Mouse (Mus musculus): Measurements from ENCODE around the gene Olfr1131. TPM values are rescaled to one million over a fixed set of nuclear protein-coding genes. Genes with fewer than 3 reads are reported as not detected.

Gene Olfr1131
- not detected in 2 replicates for total RNA-seq (2023)

GRCm38 (mm10) chr2:87626804-87627203 lies at the start of gene Olfr1131:
Gene Olfr1131 (plus strand): TSS chr2:87627104.

GRCm38 (mm10) chr2:87605912-87606311 lies 21.0 kb upstream of the Olfr1131 start, which contains the start of gene Olfr1130:
Gene Olfr1130 (plus strand): TSS chr2:87606212.

GRCm38 (mm10) chr2:87637435-87637834 lies 10.5 kb downstream of the Olfr1131 start, which contains the start of gene Olfr1132:
Gene Olfr1132 (minus strand): TSS chr2:87637535.

GRCm38 (mm10) chr2:87647274-87647673 lies 20.4 kb downstream of the Olfr1131 start, which contains the start of gene Olfr1133:
Gene Olfr1133 (minus strand): TSS chr2:87647374.

GRCm38 (mm10) chr2:87658360-87658759 lies 31.5 kb downstream of the Olfr1131 start, which contains the start of gene Olfr1134:
Gene Olfr1134 (minus strand): TSS chr2:87658460.

GRCm38 (mm10) chr2:87673564-87673963 lies 46.7 kb downstream of the Olfr1131 start, which contains the start of gene Olfr1135:
Gene Olfr1135 (minus strand): TSS chr2:87673664.

Other genes starting within 250 kb of the Olfr1131 start
- gene Olfr1122, start 241.3 kb upstream of the Olfr1131 start, total RNA-seq (2023), result 0.07 TPM in 1 of 2 replicates, not detected in the other
- gene Olfr1123, start 210.5 kb upstream of the Olfr1131 start, total RNA-seq (2023), result not detected in 2 replicates
- gene Olfr1124, start 196.8 kb upstream of the Olfr1131 start, total RNA-seq (2023), result not detected in 2 replicates
- gene Olfr1126, start 173.1 kb upstream of the Olfr1131 start, total RNA-seq (2023), result not detected in 2 replicates
- gene Pramel7, start 130.0 kb upstream of the Olfr1131 start, total RNA-seq (2023), result not detected in 2 replicates
- gene Pramel6, start 120.5 kb upstream of the Olfr1131 start, total RNA-seq (2023), result not detected in 2 replicates
- gene Olfr153, start 95.3 kb upstream of the Olfr1131 start, total RNA-seq (2023), result not detected in 2 replicates
- not detected in 2 replicates for gene Olfr1128, start 81.6 kb upstream of the Olfr1131 start, total RNA-seq (2023)
- not detected in 2 replicates for gene Olfr1129, start 53.2 kb upstream of the Olfr1131 start, total RNA-seq (2023)
- gene Olfr1130, start 20.9 kb upstream of the Olfr1131 start, total RNA-seq (2023), result not detected in 2 replicates
- gene Olfr1132, start 10.4 kb downstream of the Olfr1131 start, total RNA-seq (2023), result not detected in 2 replicates
- gene Olfr1133, start 20.3 kb downstream of the Olfr1131 start, total RNA-seq (2023), result not detected in 2 replicates
- gene Olfr1134, start 31.4 kb downstream of the Olfr1131 start, total RNA-seq (2023), result not detected in 2 replicates
- gene Olfr1135, start 46.6 kb downstream of the Olfr1131 start, total RNA-seq (2023), result not detected in 2 replicates
- not detected in 2 replicates for gene Olfr1136, start 66.8 kb downstream of the Olfr1131 start, total RNA-seq (2023)
- gene Olfr1137, start 86.1 kb downstream of the Olfr1131 start, total RNA-seq (2023), result not detected in 2 replicates
- not detected in 2 replicates for gene Olfr1138, start 112.9 kb downstream of the Olfr1131 start, total RNA-seq (2023)
- not detected in 2 replicates for gene Olfr1140, start 116.6 kb downstream of the Olfr1131 start, total RNA-seq (2023)
- not detected in 2 replicates for gene Olfr1141, start 126.9 kb downstream of the Olfr1131 start, total RNA-seq (2023)
- gene Olfr152, start 152.4 kb downstream of the Olfr1131 start, total RNA-seq (2023), result not detected in 2 replicates
- gene Olfr1143, start 173.5 kb downstream of the Olfr1131 start, total RNA-seq (2023), result not detected in 2 replicates
- not detected in 2 replicates for gene Olfr1145, start 182.7 kb downstream of the Olfr1131 start, total RNA-seq (2023)
- not detected in 2 replicates for gene Olfr1148, start 203.4 kb downstream of the Olfr1131 start, total RNA-seq (2023)
- gene Olfr1150-ps1, start 216.9 kb downstream of the Olfr1131 start, total RNA-seq (2023), result not detected in 2 replicates
- gene Olfr1151, start 228.8 kb downstream of the Olfr1131 start, total RNA-seq (2023), result not detected in 2 replicates
- not detected in 2 replicates for gene Olfr1152, start 239.4 kb downstream of the Olfr1131 start, total RNA-seq (2023)